Mouse (Mus musculus) ES-E14 (cell line): ENCODE data around the gene Mknk1. TPM values are rescaled to one million over a fixed set of nuclear protein-coding genes. Genes with fewer than 3 reads are reported as not detected.

ENCODE experiments used
- DNase-seq: peaks from one replicate; pipeline ENCODE4 v3.0.0-alpha.2; 2013; ENCODE audit warnings: low read depth, low spot score
- H3K27ac ChIP-seq: 2 replicates; pipeline ENCODE4 v1.5.1; 2012; ENCODE audit warnings: low read depth, mild to moderate bottlenecking, low read length, moderate library complexity, mixed read lengths; ENCODE audit not compliant: poor library complexity, insufficient read depth, severe bottlenecking
- H3K36me3 ChIP-seq: 2 replicates; pipeline ENCODE4 v1.6.1; 2012; ENCODE audit warnings: mild to moderate bottlenecking, low read length, moderate library complexity, mixed read lengths; ENCODE audit not compliant: control insufficient read depth, poor library complexity, insufficient read depth, severe bottlenecking
- H3K4me1 ChIP-seq, 2 experiments: fragments of 150-350 bp in 1 of 2; sonication (generic) in 1 of 2; 2 replicates each; pipeline ENCODE4 v1.6.1; 2012; ENCODE audit warnings: low read length in 2 of 2, mild to moderate bottlenecking in 1 of 2, mixed read lengths in 1 of 2; ENCODE audit not compliant: control insufficient read depth in 2 of 2, insufficient read depth in 2 of 2, poor library complexity in 1 of 2
- H3K4me3 ChIP-seq, 2 experiments: fragments of 150-350 bp in 1 of 2; sonication (generic) in 1 of 2; 2 replicates each; pipeline ENCODE4 v1.5.1; 2012; ENCODE audit warnings: low read length in 2 of 2, low read depth in 1 of 2, mild to moderate bottlenecking in 1 of 2, mixed read lengths in 1 of 2; ENCODE audit not compliant: insufficient read depth in 1 of 2, poor library complexity in 1 of 2, severe bottlenecking in 1 of 2
- H3K9ac ChIP-seq: 2 replicates; pipeline ENCODE4 v1.6.1; 2012; ENCODE audit warnings: low read depth, mild to moderate bottlenecking, low read length, mixed read lengths; ENCODE audit not compliant: poor library complexity, insufficient read depth, severe bottlenecking
- H3K9me3 ChIP-seq: fragments of 150-350 bp; sonication (generic); 2 replicates; pipeline ENCODE4 v1.6.1; 2012; ENCODE audit warnings: low read depth, mild to moderate bottlenecking, low read length; ENCODE audit not compliant: control insufficient read depth, insufficient read depth
- CHD2 ChIP-seq: IDR thresholded peaks from 2 replicates; pipeline ENCODE4 v1.6.1; 2014; ENCODE audit warnings: mild to moderate bottlenecking, low read depth, low read length, inconsistent platforms
- HCFC1 ChIP-seq: IDR thresholded peaks from 2 replicates; pipeline ENCODE4 v1.6.1; 2012; ENCODE audit warnings: low read length, inconsistent platforms, borderline replicate concordance; ENCODE audit not compliant: insufficient read depth
- MAFK ChIP-seq: IDR thresholded peaks from 2 replicates; pipeline ENCODE4 v1.6.1; 2014; ENCODE audit warnings: mild to moderate bottlenecking, low read depth, low read length, inconsistent platforms; ENCODE audit not compliant: insufficient read depth
- ZC3H11A ChIP-seq: IDR thresholded peaks from 2 replicates; pipeline ENCODE4 v1.6.1; 2012; ENCODE audit warnings: low read depth, mild to moderate bottlenecking, inconsistent platforms, low read length, borderline replicate concordance
- ZNF384 ChIP-seq: IDR thresholded peaks from 2 replicates; pipeline ENCODE4 v1.6.1; 2012; ENCODE audit warnings: low read depth, low read length, inconsistent platforms
- in situ Hi-C, 2 experiments: fragments of 600-800 bp; cut with MboI; formaldehyde crosslinking; loops; one replicate each; pipeline ENCODE4 v1.15.1; 2025; ENCODE audit warnings: low sequenced_read_pairs in 2 of 2, inconsistent platforms in 1 of 2; ENCODE audit not compliant: unreplicated experiment in 2 of 2
- total RNA-seq: library from RNA; depleted of rRNA; stranded (reverse); fragments of 300-350 nt; gene quantifications from 2 replicates; pipeline ENCODE4 v1.2.3, GENCODE M21; 2012

Gene Mknk1
- total RNA-seq, 1 experiment = 18.5 TPM

DNA sequence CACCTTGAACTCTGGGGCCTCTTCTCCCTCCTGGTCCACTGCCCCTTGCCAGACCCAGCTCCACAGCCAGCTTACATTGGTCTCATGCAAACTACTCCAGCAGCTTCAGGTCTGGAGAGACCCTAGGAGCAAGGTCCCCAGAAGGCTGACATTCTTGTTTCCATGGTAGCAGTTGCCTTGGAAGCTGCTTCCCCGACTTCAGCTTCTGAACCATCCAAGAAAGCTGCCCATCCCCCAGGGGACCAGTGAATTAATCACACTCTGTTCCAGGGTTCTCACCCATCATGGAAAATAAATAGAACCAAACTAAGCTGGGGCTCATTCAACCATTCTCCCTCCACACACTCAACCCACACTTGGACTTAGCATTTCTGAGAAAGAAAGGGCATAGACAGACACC lies 42.2 kb downstream of the Mknk1 start:
- in situ Hi-C loops = no loop called here
- TF ChIP-seq HCFC1 (no peak), ZC3H11A (no peak), CHD2 (no peak), MAFK (no peak), ZNF384 (no peak)
- Histone ChIP-seq H3K36me3 (no peaks in the 10 kb centered on the region), H3K4me3 (no peak overlapping the region), H3K9me3 (no peaks in the 10 kb centered on the region), H3K4me1 (peaks cover 0 to 6% of the 10 kb centered on the region in 2 experiments; a peak in 2 of 4 replicates), H3K9ac (no peak overlapping the region), H3K27ac (no peak overlapping the region)
- DNase-seq = no peak

DNA sequence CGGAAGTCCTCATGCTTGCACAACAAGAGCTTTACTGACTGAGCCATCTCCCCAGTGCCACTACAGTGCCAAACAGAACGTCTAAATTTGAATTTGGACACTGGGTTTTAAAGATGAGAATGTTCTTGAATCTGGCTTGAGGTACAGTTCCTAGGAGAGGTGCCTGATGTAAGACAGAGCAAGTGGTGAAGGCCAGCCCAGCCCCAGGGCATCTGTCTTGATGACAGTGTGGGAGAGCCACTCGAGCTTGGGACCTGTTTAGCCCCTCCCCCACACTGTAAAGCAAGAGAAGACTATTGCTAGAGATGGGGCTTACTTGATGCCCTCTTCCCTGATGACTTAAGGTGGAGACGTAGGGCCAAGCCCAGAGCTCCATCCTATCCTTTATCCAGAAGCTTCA lies 43.2 kb downstream of the Mknk1 start:
- in situ Hi-C loops = no loop called here
- no peak for TF ChIP-seq ZC3H11A
- no peak for TF ChIP-seq CHD2
- TF ChIP-seq ZNF384 = no peak
- no peak for TF ChIP-seq HCFC1
- no peak for TF ChIP-seq MAFK
- no peak for DNase-seq
- Histone ChIP-seq H3K36me3 (no peaks in the 10 kb centered on the region), H3K9ac (no peak overlapping the region), H3K9me3 (no peaks in the 10 kb centered on the region), H3K4me1 (peaks cover 0 to 6% of the 10 kb centered on the region in 2 experiments; a peak in 2 of 4 replicates), H3K4me3 (no peak overlapping the region), H3K27ac (no peak overlapping the region)

DNA sequence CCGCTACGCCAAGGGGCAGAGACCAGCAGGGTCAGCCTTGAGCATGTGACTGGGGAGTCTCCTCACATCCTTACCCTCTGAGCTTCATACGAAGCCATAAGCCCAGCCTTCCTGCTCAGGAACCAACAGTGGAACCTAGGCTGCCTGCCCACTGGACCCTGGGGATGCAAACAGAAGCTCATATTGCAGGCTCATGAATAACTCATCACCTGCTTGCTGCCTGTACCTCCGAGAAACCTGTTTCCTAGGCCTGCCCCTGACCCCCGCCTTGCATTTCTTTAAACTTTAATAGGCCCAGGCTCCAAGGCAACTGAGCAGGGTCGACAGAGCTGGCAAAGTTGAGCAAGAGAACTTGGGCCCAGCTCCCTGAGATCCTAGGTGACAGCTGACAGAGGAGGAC lies 45.0 kb downstream of the Mknk1 start, which contains the start of gene Kncn:
Kncn (plus strand) TSS at position 379 of the 400 bp plus-strand sequence.
- no peak for DNase-seq
- Histone ChIP-seq H3K27ac (no peak within 1 kb of the TSS), H3K4me3 (no peak within 1 kb of the TSS), H3K36me3 (no peaks in the 10 kb centered on the region), H3K4me1 (no peaks in the 10 kb centered on the region), H3K9me3 (no peaks in the 10 kb centered on the region), H3K9ac (no peak within 1 kb of the TSS)
- in situ Hi-C loops = no loop called here
- no peak for TF ChIP-seq HCFC1
- no peak for TF ChIP-seq ZC3H11A
- TF ChIP-seq CHD2 = no peak
- no peak for TF ChIP-seq MAFK
- TF ChIP-seq ZNF384 = no peak

DNA sequence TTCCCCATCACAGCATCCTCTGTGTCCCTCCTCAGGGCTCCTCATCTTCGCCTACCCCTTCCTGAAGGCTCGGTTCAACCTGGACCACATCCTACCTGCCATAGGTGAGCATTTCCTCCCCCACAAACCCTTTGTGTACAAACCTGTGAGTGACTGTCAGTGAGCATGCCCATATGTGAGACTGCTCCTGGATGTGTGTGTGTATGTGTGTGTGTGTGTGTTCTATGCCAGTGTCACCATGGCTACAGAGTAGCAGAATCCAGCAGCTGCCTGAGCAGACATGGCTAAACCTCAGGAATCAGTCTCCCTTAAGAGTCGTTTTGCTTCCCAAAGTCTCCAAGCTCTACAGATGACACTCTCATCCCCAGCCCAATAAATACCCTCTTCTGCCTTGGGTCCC lies 46.8 kb downstream of the Mknk1 start:
- no peaks in the 10 kb centered on the region for H3K9me3 ChIP-seq
- DNase-seq = no peak
- no peak overlapping the region for H3K27ac ChIP-seq
- no peaks in the 10 kb centered on the region for H3K36me3 ChIP-seq
- peaks cover 0 to 1% of the 10 kb centered on the region in 2 experiments; a peak in 1 of 4 replicates for H3K4me1 ChIP-seq
- no peak overlapping the region for H3K4me3 ChIP-seq
- H3K9ac ChIP-seq = no peak overlapping the region
- in situ Hi-C loops = no loop called here
- TF ChIP-seq ZC3H11A = no peak

DNA sequence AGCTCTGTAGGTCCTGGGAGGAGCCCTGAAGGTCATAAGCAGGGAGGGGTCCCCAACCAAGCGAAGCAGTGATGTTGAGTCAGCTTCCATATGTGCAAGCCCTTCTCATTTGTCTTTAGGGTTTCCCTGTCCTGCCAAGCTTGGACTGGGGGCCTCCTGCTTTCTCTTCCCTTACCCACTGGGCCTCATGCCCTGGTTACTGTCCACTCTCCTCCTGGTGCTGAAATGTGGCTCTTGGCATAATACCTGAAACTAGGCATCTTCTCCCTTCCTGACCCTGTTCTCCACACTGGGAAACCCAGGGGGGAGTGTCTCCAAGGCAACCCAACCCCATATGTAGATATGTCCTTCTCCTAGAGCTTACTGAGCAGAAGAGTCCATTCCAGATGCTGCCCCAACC lies 47.9 kb downstream of the Mknk1 start:
- in situ Hi-C loops = no loop called here
- H3K4me3 ChIP-seq = no peak overlapping the region
- H3K4me1 ChIP-seq = peaks cover 0 to 1% of the 10 kb centered on the region in 2 experiments; a peak in 1 of 4 replicates
- no peak overlapping the region for H3K27ac ChIP-seq
- no peaks in the 10 kb centered on the region for H3K9me3 ChIP-seq
- TF ChIP-seq CHD2 = no peak
- no peak for TF ChIP-seq HCFC1
- TF ChIP-seq MAFK = no peak
- no peak for TF ChIP-seq ZNF384
- DNase-seq = no peak
- no peak overlapping the region for H3K9ac ChIP-seq
- no peaks in the 10 kb centered on the region for H3K36me3 ChIP-seq
